In the genomic region with DNA sequence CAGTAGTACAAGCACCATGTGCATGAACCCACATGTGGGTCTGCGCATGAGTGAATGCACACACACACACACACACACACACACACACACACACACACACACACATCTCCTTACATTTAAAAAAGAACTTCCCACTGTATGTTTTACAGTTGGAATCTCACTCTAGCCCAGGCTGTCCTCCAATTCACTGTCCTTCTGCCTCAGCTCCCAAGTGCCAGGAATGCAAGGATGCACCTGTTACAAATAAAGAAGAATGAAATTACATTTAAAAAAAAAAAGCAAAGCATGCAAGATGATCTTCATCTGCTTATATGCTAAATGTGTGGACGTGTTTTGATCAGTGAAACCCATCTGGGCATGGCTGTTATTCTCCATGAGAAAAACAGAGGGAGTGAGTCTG, we compare ENCODE assay signal across 26 mouse cellular contexts. TPM values are rescaled to one million over a fixed set of nuclear protein-coding genes. Genes with fewer than 3 reads are reported as not detected.
"Had no signal": no experiment of that assay in that cellular context is flagged by ENCODE, and none has a peak within 500 bp of the region (broad histone marks: within the 10 kb centered on the region; RNA-seq: fewer than 3 reads in every experiment).

No protein-coding gene starts in this region.

- H3K27ac ChIP-seq: kidney, postnatal 0 days; layer of hippocampus, adult 2 months; limb, embryonic 13.5 days; liver, embryonic 13.5 days; stomach, postnatal 0 days had no signal

- H3K4me3 ChIP-seq: layer of hippocampus, adult 2 months; limb, embryonic 13.5 days; liver, embryonic 13.5 days had no signal

- DNase-seq: kidney, adult 2 months; kidney, postnatal 25 days; left cerebral cortex, postnatal 4 days; liver, embryonic 13.5 days; lung, adult 2 months; lung, postnatal 14 days; lung, postnatal 4 days; midbrain, embryonic 14.5 days; right cerebral cortex, postnatal 25 days; thymus, adult 2 months; thymus, postnatal 14 days; thymus, postnatal 4 days had no signal

- H3K9me3 ChIP-seq: limb, embryonic 13.5 days; liver, embryonic 13.5 days had no signal

- H3K27me3 ChIP-seq: limb, embryonic 13.5 days; liver, embryonic 13.5 days had no signal

- H3K36me3 ChIP-seq: limb, embryonic 13.5 days; liver, embryonic 13.5 days had no signal

- H3K9ac ChIP-seq: limb, embryonic 13.5 days; liver, embryonic 13.5 days had no signal

- H3K4me2 ChIP-seq: limb, embryonic 13.5 days; liver, embryonic 13.5 days; midbrain, embryonic 11.5 days had no signal

- H3K4me1 ChIP-seq: liver, embryonic 13.5 days had no signal

RNA-seq across cellular contexts. Expression of a gene that starts 37.3 kb away (rescaled TPM):
- total RNA-seq: layer of hippocampus, adult 2 months; layer of hippocampus, postnatal 14 days; left cerebral cortex, adult 8-10 months; left cerebral cortex, postnatal 14 days; left cerebral cortex, postnatal 4 days; liver, adult 2 months; megakaryocyte progenitor cell, adult 5-6 weeks; megakaryocyte-erythroid progenitor cell, adult 5-6 weeks; midbrain, postnatal 0 days had no signal
- polyA plus RNA-seq: kidney, adult 2 months; large intestine, adult 2 months; liver, adult 2 months; liver, embryonic 13.5 days; liver, embryonic 16.5 days; lung, adult 2 months; midbrain, postnatal 0 days; stomach, postnatal 0 days; thymus, adult 2 months had no signal
